Mouse (Mus musculus) frontal cortex, postnatal 14 days (tissue): ENCODE results near the gene Dhx40.
"Not testable (repeated sequence)": the region's sequence is repeated elsewhere in the genome, so short reads cannot be mapped to it uniquely, and the experiment has no call there.

Experiments
- DNase-seq, 2 experiments: peaks; one replicate each; pipeline ENCODE4 v3.0.0; 2022; ENCODE audit warnings: low spot score in 2 of 2

The Dhx40 gene

DNA sequence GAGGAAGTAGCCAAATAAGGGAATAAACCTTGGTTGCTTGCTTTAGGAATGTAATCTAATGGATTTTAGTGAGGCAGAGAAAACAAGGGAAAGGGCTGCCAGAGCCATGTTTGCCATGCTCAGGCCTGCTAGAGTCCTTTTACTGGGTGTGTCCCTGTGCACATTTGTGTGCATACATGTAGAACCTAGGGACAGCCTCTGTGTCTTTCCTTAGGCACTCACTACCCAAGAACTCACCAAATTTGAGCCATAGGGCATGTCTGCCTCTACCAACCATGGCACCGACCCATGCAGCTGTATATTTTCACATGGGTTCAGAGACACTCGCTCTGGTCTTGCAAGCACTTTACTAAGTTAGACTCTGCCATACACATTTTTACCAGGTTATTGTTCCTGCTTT is 11.4 kb upstream of the Dhx40 start:
- no peak for DNase-seq

- not testable (repeated sequence) for DNase-seq
These were observed 8.7 kb upstream of the Dhx40 start for GRCm38 (mm10) chr11:86816288-86816687.

- DNase-seq, result not testable (repeated sequence)
These were observed 6.9 kb upstream of the Dhx40 start for GRCm38 (mm10) chr11:86814481-86814880.

DNA sequence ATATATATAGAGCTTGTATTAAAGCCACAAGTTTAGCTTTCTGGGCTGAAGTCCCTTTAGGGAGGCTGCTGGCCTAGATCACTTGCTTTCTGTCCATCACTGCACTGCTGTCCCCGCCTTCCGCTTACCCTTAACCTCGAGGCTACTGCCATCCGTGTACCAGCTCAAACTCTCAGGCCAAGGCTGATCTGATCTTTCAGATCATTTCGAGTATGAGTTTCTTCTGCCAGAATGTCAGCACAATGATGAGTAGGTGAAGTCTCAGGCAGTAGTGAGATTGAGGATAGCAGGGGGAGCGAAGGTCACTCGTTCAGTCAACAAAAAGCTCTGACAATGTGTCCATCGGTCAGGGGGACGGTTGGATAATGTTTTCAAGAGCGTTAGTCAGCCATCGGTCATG is 5.7 kb upstream of the Dhx40 start:
- not testable (repeated sequence) for DNase-seq

DNA sequence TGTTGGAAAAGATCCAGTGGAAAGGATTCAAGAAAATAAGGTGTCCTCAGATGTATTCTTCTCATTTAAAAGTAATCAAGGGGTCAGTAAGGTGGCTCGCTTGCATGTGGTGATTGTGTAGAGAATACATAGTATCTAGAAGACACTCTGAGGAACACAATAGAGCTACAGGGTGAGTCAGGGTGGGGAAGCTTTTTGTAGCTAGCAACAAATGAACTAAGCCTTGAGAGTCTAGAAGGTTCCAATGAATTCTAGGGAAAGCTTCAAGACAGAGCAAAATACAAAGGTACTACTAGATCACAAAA is 3.7 kb upstream of the Dhx40 start:
- no peak for DNase-seq

DNA sequence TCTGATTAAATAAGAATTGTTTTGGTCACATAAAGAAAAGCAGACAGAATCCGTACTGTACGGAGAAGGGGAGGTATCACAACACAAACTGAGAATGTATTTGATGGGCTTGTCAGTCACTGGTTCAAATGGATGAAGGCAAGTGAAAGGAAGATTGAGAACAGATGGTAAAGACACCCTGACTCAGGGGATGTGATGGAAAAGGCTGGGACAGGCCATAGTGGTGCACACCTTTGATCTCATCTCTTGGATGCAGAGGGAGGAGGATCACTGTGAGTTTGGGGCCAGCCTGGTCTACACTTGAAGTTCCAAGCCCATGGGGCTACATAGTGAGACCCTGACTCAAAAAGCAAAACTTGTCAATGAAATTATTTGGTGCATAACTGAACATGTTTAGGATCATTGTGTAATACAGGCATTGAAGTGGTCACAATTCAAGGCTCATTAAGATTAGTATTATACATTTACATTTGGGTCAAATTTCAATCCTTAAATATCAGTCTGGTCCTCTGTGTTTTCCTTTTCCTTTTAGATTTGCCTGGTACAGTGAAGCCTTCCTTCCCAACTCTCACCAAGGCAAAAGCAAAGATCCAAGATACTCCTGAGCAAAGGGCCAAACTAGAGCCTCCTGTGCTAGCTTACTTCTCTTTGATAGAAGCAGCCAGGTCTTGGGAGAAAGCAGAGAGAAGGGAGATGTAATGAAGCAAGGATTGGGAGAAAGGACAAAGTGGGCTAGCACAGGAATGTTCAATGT is 3.2 kb upstream of the Dhx40 start:
- no peak for DNase-seq

GRCm38 (mm10) chr11:86809828-86810227 is 2.3 kb upstream of the Dhx40 start:
- DNase-seq, result no peak

GRCm38 (mm10) chr11:86807001-86807477 is 507 bp downstream of the Dhx40 start:
- DNase-seq, result peak; percentile 44 to 57

DNA sequence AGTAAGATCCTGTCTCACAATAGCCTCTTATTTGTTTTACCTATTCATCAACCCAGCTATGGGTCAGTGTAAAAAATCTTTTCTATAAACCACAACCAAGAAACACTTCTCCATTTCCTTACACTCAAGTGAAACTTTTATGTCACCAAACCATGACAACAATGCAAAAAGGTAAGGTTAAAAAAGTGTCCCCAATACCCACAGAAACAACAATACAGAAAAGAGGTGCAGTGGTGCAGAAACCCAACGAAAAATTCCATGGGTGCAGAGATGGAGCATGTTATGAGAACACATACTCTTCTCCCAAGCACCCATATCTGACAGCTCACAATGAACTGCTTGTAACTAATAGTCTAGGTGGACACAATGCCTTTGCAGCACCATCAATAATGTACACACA is 13.4 kb downstream of the Dhx40 start:
- DNase-seq, result no peak

DNA sequence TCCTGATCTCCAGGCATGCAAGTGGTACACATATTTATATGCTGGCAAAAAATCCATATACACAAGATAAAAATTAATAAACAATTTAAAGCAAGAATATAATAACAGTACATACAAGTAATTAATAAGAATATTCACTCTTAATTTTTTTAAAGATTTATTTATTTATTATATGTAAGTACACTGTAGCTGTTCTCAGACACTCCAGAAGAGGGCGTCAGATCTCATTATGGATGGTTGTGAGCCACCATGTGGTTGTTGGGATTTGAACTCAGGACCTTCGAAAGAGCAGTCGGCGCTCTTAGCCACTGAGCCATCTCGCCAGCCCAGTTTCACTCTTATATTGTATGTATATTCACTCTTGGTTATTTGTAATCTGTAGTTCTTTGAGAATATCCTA is 20.1 kb downstream of the Dhx40 start:
- DNase-seq, result not testable (repeated sequence)

- DNase-seq, result no peak
These were observed 21.8 kb downstream of the Dhx40 start for GRCm38 (mm10) chr11:86785767-86786166.

- no peak for DNase-seq
These were observed 37.7 kb downstream of the Dhx40 start for GRCm38 (mm10) chr11:86769884-86770283.

DNA sequence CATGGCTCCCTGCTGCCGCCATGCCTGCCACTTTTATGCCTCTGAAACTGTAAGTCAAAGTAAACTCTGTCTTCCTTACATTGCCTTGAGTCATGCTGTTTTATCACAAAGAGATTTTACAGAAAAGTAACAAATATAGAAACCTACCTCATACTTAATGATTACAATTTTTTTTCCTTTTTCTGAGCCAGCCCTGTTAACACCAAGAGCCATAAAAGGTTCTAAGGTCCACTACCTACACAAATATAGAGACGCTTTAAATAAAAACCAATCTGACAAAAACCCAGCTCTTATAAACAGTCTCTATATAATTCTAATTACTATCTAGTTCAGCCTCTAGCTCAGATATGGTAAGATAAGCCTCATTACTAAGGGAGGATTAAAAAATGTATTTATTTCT is 43.0 kb downstream of the Dhx40 start:
- DNase-seq, result no peak

GRCm38 (mm10) chr11:86763127-86763526 is 44.4 kb downstream of the Dhx40 start:
- not testable (repeated sequence) for DNase-seq

GRCm38 (mm10) chr11:86760357-86760756 is 47.2 kb downstream of the Dhx40 start:
- no peak for DNase-seq

DNA sequence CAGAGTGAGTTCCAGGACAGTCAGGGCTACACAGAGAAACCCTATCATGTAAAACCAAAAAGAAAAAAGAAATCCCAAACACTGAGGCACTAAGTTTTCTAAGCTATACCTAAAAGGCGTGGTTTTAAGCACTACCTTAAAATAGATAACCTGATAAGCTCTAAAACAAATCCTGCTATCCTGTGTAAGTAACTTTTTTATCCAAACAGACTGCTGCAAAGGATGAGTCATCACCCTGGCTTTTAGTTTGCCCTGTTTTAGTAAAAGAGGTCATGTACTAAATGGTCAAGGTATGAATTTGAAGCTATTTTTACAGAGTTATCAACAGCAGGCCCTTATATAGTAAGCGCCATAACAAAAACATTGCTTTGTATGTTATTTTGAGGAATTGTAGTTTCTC is 47.7 kb downstream of the Dhx40 start:
- DNase-seq, result no peak

DNA sequence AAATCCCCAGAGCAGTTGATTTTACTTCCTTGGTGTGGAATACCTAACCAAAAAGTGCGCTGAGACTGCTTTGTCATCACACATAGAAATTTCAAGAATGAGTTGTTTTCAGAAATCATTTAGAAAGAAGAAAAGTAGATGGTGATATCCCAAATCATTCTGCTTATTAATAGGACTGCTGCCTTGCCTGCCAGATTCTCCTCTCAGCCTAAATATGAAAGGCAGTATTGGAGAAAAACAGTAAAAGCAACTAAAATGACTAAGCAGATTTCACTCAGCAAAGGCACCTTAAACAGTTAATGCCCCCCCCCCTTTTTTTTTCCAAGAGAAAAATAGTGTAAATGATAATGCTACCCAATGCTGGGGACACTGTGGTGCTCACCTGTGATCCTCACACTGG is 48.3 kb downstream of the Dhx40 start:
- no peak for DNase-seq

DNA sequence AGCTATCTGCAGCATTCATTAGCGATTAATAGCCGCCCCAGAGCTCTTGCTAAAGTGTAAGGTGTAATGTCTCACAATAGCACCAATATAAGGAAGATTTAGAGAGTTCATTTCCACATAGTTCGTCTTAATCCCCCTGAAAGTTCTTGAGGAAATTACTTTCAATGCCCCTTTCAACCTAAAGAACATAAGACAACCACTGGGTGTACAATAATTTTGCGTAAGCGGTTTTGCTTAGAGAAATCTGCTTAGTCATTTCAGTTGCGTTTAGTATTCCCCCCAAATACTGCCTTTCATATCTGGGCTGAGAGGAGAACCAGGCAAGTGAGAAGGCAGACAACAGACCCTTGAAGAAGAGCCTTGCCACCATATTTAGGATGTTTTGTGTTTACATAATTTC is 49.0 kb downstream of the Dhx40 start:
- no peak for DNase-seq

DNA sequence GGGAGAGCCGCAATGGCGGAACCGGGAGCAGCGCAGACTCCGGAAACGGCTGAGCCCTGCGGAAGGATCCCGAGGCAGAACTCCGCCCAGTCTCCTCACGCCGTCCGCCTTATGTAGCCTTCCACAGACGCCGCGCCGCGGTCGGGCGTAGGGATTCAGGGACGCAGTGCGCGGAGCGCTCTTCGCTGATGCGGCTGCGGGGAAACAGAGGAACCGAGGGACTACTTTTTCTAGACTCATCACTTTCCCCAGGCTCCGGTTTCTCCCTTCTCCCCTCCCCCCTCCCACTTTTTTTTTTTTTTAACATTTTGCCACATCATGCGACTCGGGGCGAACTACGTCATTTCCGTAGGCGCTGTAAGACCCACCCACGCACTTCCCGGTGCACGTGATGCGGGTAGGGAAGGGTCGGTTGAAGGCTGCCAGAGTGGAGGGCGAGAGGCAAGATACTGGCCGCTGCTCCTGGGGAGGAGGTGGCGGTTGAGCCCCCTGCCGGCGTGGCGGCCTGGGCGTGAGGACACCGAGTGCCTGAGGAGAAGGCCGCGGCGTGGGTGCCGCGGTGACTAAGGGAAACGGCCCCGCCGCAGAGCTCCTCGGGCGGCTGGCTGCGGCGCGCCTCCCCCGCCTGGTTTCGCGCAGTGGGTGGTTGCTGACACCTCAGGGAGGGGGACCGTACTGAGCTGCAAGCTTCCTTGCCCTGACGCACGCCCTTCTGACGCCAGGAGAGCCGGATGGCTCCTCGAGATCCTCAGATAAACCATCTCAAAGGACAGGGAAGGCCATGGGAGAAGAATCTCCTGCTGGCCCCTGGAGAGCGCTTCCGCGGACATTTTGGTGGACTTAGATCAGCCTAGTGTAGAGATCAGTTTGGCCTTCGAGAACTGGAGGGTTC is 49.8 kb downstream of the Dhx40 start, which contains the start of gene Cltc:
TSS of gene Cltc (minus strand) at position 86 of the 892 bp plus-strand sequence.
- peak; percentile 96 to 98 for DNase-seq

- no peak for DNase-seq
These were observed 50.4 kb downstream of the Dhx40 start for GRCm38 (mm10) chr11:86757142-86757479.

DNA sequence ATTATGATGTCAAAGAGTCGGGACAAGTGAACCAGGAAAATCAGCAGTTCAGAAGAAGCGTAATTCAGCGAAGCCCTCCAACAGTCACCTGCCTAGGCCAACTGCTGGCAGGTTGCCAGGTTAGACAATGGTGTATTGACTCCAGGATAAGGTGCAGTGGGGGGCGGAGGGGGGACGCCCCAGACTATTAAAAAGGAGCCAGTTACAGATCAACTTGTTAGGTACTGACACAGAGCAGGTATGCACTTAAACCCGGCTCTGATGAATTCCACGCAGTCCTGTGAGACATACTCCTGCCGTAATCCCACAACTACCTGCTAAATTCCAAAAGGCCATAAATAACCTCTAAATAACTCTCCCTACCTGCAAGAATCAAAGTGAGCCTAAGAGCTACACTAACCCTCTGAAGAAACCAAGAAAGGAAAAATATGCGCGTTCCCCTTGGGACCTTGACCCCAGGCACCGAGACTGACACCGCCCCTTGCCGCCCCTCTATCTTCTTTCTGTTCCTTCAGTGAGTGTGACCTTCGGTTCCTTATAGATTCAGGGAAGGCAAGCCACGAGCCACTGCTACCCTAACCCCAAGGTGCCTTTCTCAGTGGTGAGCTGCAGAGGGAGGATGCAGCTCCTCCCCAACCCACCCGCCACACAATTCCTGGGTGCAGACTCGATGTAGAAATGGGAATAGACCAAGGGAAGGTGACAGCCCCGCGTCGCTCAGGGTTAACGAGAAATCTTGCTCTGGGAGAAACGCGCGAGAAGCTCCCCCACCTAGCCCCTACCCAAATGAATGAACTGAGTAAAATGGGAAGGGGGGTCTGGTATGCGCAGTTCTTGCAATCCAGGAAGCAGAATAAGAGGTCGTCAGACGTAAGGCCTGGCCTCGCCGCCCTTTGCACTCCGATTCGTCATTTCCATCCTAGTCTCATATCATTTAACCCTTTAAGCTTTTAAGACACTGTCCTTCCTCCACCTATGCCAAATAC is 51.1 kb downstream of the Dhx40 start:
- DNase-seq, result peak; percentile 18 to 30

- no peak for DNase-seq
These were observed 55.1 kb downstream of the Dhx40 start for GRCm38 (mm10) chr11:86752404-86752803.
